Mouse (Mus musculus) C2C12 (cell line): ENCODE results near the gene Elk3.

Experiments
- CTCF ChIP-seq: IDR thresholded peaks from one replicate; pipeline ENCODE4 v1.5.1; 2011; ENCODE audit not compliant: control insufficient read depth, insufficient read depth, insufficient read length
- MYOD1 ChIP-seq: IDR thresholded peaks from one replicate; pipeline ENCODE4 v1.6.1; 2011; ENCODE audit warnings: low read depth; ENCODE audit not compliant: control insufficient read depth, insufficient read length
- MYOG ChIP-seq: IDR thresholded peaks from one replicate; pipeline ENCODE4 v1.6.1; 2011; ENCODE audit not compliant: control insufficient read depth, insufficient read length; ENCODE audit errors: extremely low read depth
- USF1 ChIP-seq: IDR thresholded peaks from one replicate; pipeline ENCODE4 v1.6.1; 2011; ENCODE audit warnings: low read depth, mild to moderate bottlenecking, control low read depth, moderate library complexity

GRCm38 (mm10) chr10:93247902-93248301 lies 63.0 kb downstream of the Elk3 start:
- no peak for TF ChIP-seq CTCF
- no peak for TF ChIP-seq MYOD1
- TF ChIP-seq MYOG = no peak
- TF ChIP-seq USF1 = no peak
